ENCODE assay signal across 17 mouse cellular contexts in genomic region chr12:73432546-73432945, GRCm38 (mm10).
"Had no signal": no experiment of that assay in that cellular context is flagged by ENCODE, and none has a peak within 500 bp of the region (broad histone marks: within the 10 kb centered on the region; RNA-seq: fewer than 3 reads in every experiment).

No protein-coding gene starts in this region.

- H3K27me3 ChIP-seq: neural tube, embryonic 12.5 days; neural tube, embryonic 13.5 days; neural tube, embryonic 15.5 days; stomach, embryonic 15.5 days had no signal

- DNase-seq: retina, postnatal 1 day; right cerebral cortex, adult 18-20 months; right cerebral cortex, postnatal 14 days; right cerebral cortex, postnatal 25 days; right cerebral cortex, postnatal 4 days; spleen, adult 18-20 months; thymus, adult 18-20 months; thymus, adult 2 months; thymus, postnatal 14 days; thymus, postnatal 25 days; thymus, postnatal 36 days; thymus, postnatal 4 days had no signal

- H3K4me2 ChIP-seq: neural tube, embryonic 12.5 days; neural tube, embryonic 13.5 days; neural tube, embryonic 15.5 days; stomach, embryonic 15.5 days had no signal

- H3K27ac ChIP-seq: neural tube, embryonic 12.5 days; neural tube, embryonic 13.5 days; neural tube, embryonic 15.5 days; stomach, embryonic 15.5 days; stomach, postnatal 0 days had no signal

- H3K4me1 ChIP-seq: neural tube, embryonic 12.5 days; neural tube, embryonic 13.5 days; neural tube, embryonic 15.5 days; stomach, embryonic 15.5 days had no signal

- H3K4me3 ChIP-seq: neural tube, embryonic 12.5 days; neural tube, embryonic 13.5 days; neural tube, embryonic 15.5 days; stomach, embryonic 15.5 days had no signal

- H3K9ac ChIP-seq: neural tube, embryonic 12.5 days; neural tube, embryonic 13.5 days; neural tube, embryonic 15.5 days; stomach, embryonic 15.5 days had no signal

- H3K36me3 ChIP-seq: neural tube, embryonic 12.5 days; neural tube, embryonic 13.5 days; neural tube, embryonic 15.5 days; stomach, embryonic 15.5 days had no signal

- H3K9me3 ChIP-seq: neural tube, embryonic 12.5 days; neural tube, embryonic 13.5 days; neural tube, embryonic 15.5 days; stomach, embryonic 15.5 days had no signal
